Mouse (Mus musculus) forebrain, embryonic 14.5 days (tissue): ENCODE measurements around the gene Rapgef6. TPM values are rescaled to one million over a fixed set of nuclear protein-coding genes. Genes with fewer than 3 reads are reported as not detected.

ENCODE experiments used
- ATAC-seq: fragments of 200-750 bp; cut with Nextera tagmentation; 2 replicates; pipeline ENCODE4 v1.8.0; 2017; ENCODE audit warnings: mild to moderate bottlenecking, moderate library complexity
- DNase-seq: peaks from one replicate; pipeline ENCODE4 v3.0.0-alpha.2; 2015; ENCODE audit warnings: low spot score
- H3K27ac ChIP-seq: fragments of 300-500 bp; sonication (generic); 2 replicates; pipeline ENCODE4 v1.5.1; 2014; ENCODE audit warnings: low read depth, mild to moderate bottlenecking, control low read depth, low read length, moderate library complexity
- H3K27me3 ChIP-seq: fragments of 300-500 bp; sonication (generic); replicated peaks from 2 replicates; pipeline ENCODE4 v1.6.1; 2014; ENCODE audit warnings: low read length, control low read depth, mixed read lengths; ENCODE audit not compliant: control insufficient read depth, insufficient read depth
- H3K36me3 ChIP-seq: fragments of 300-500 bp; sonication (generic); 2 replicates; pipeline ENCODE4 v1.6.1; 2014; ENCODE audit warnings: low read length, control low read depth; ENCODE audit not compliant: control insufficient read depth, insufficient read depth
- H3K4me1 ChIP-seq: fragments of 300-500 bp; sonication (generic); 2 replicates; pipeline ENCODE4 v1.6.1; 2014; ENCODE audit warnings: antibody characterized with exemption, low read length, control low read depth; ENCODE audit not compliant: control insufficient read depth, insufficient read depth
- H3K4me2 ChIP-seq: fragments of 300-500 bp; sonication (generic); 2 replicates; pipeline ENCODE4 v1.6.1; 2014; ENCODE audit warnings: mild to moderate bottlenecking, control low read depth, low read length
- H3K4me3 ChIP-seq: fragments of 300-500 bp; sonication (generic); 2 replicates; pipeline ENCODE4 v1.5.1; 2014; ENCODE audit warnings: low read depth, low read length, control low read depth
- H3K9ac ChIP-seq: fragments of 300-500 bp; sonication (generic); 2 replicates; pipeline ENCODE4 v1.6.1; 2014; ENCODE audit warnings: mild to moderate bottlenecking, low read length, control low read depth, moderate library complexity
- H3K9me3 ChIP-seq: fragments of 300-500 bp; sonication (generic); replicated peaks from 2 replicates; pipeline ENCODE4 v1.6.1; 2016; ENCODE audit warnings: low read length, control low read depth, mixed read lengths; ENCODE audit not compliant: control insufficient read depth
- WGBS: fragments of 180-500 bp; shearing (Covaris S2); extraction: QIAGEN DNeasy Blood & Tissue Kit; methylation state at CpG from one replicate; pipeline ENCODE4 v1.1.7; 2014; 5-methylcytosine and 5-hydroxymethylcytosine counted together
- polyA plus RNA-seq: library from polyadenylated mRNA; unstranded; fragments of >200 nt; fragmentation: Nextera tagmentation; extraction: Ambion mirVana; gene quantifications from 2 replicates; pipeline ENCODE4 v1.2.1, GENCODE M21; 2014

The Rapgef6 gene
- polyA plus RNA-seq, 1 experiment from 2014 or later: 21.1 TPM

GRCm38 (mm10) chr11:54727327-54727901, 204.8 kb downstream of the Rapgef6 start:
- DNase-seq (no peak), ATAC-seq (no peak)
- Histone ChIP-seq H3K4me2 (no peak overlapping the region), H3K4me1 (no peaks in the 10 kb centered on the region), H3K9ac (no peak overlapping the region), H3K27ac (no peak overlapping the region), H3K4me3 (no peak overlapping the region), H3K27me3 (no peaks in the 10 kb centered on the region), H3K36me3 (peaks cover 38% of the 10 kb centered on the region), H3K9me3 (no peaks in the 10 kb centered on the region)
- WGBS: 84% methylated on average over 5 of the region's 5 CpGs

- Histone ChIP-seq H3K27ac (no peak overlapping the region), H3K4me1 (no peaks in the 10 kb centered on the region), H3K9ac (no peak overlapping the region), H3K9me3 (no peaks in the 10 kb centered on the region), H3K27me3 (no peaks in the 10 kb centered on the region), H3K36me3 (peaks cover 31% of the 10 kb centered on the region), H3K4me2 (no peak overlapping the region), H3K4me3 (no peak overlapping the region)
- no peak for ATAC-seq
- DNase-seq: no peak
- WGBS: 88% methylated on average over 2 of the region's 2 CpGs
Observed at GRCm38 (mm10) chr11:54728371-54728770, 205.7 kb downstream of the Rapgef6 start.

GRCm38 (mm10) chr11:54729311-54729710, 206.7 kb downstream of the Rapgef6 start:
- H3K27ac ChIP-seq: no peak overlapping the region
- no peak overlapping the region for H3K9ac ChIP-seq
- no peaks in the 10 kb centered on the region for H3K27me3 ChIP-seq
- H3K4me3 ChIP-seq: no peak overlapping the region
- DNase-seq (no peak), ATAC-seq (no peak)
- WGBS: 93% methylated on average over 3 of the region's 3 CpGs
- H3K4me1 ChIP-seq: no peaks in the 10 kb centered on the region
- no peaks in the 10 kb centered on the region for H3K9me3 ChIP-seq
- peaks cover 33% of the 10 kb centered on the region for H3K36me3 ChIP-seq
- no peak overlapping the region for H3K4me2 ChIP-seq

- no peak overlapping the region for H3K9ac ChIP-seq
- H3K36me3 ChIP-seq: peaks cover 43% of the 10 kb centered on the region
- H3K27me3 ChIP-seq: no peaks in the 10 kb centered on the region
- 87% methylated on average over 5 of the region's 5 CpGs for WGBS
- no peak overlapping the region for H3K27ac ChIP-seq
- H3K4me1 ChIP-seq: no peaks in the 10 kb centered on the region
- no peaks in the 10 kb centered on the region for H3K9me3 ChIP-seq
- ATAC-seq (no peak), DNase-seq (no peak)
- H3K4me2 ChIP-seq: no peak overlapping the region
- H3K4me3 ChIP-seq: no peak overlapping the region
Observed at GRCm38 (mm10) chr11:54730931-54731330, 208.3 kb downstream of the Rapgef6 start.

- Histone ChIP-seq H3K4me3 (no peak overlapping the region), H3K27ac (no peak overlapping the region), H3K9me3 (no peaks in the 10 kb centered on the region), H3K4me1 (no peaks in the 10 kb centered on the region), H3K36me3 (peaks cover 46% of the 10 kb centered on the region), H3K27me3 (no peaks in the 10 kb centered on the region), H3K9ac (no peak overlapping the region), H3K4me2 (no peak overlapping the region)
- ATAC-seq (no peak), DNase-seq (no peak)
- WGBS: 70% methylated on average over 7 of the region's 7 CpGs
Observed at GRCm38 (mm10) chr11:54731367-54731766, 208.7 kb downstream of the Rapgef6 start.

GRCm38 (mm10) chr11:54733546-54733945, 210.9 kb downstream of the Rapgef6 start:
- Histone ChIP-seq H3K9ac (no peak overlapping the region), H3K36me3 (peaks cover 47% of the 10 kb centered on the region), H3K4me1 (no peaks in the 10 kb centered on the region), H3K4me3 (no peak overlapping the region), H3K9me3 (no peaks in the 10 kb centered on the region), H3K27me3 (no peaks in the 10 kb centered on the region), H3K4me2 (no peak overlapping the region), H3K27ac (no peak overlapping the region)
- no peak for DNase-seq
- 80% methylated on average over 7 of the region's 7 CpGs for WGBS
- ATAC-seq: no peak

- no peak overlapping the region for H3K9ac ChIP-seq
- no peaks in the 10 kb centered on the region for H3K4me1 ChIP-seq
- H3K27ac ChIP-seq: no peak overlapping the region
- H3K36me3 ChIP-seq: peaks cover 59% of the 10 kb centered on the region
- H3K4me3 ChIP-seq: no peak overlapping the region
- no peaks in the 10 kb centered on the region for H3K9me3 ChIP-seq
- ATAC-seq (no peak), DNase-seq (no peak)
- WGBS: 86% methylated on average over 1 of the region's 1 CpGs
- H3K27me3 ChIP-seq: no peaks in the 10 kb centered on the region
- H3K4me2 ChIP-seq: no peak overlapping the region
Observed at GRCm38 (mm10) chr11:54735114-54735513, 212.5 kb downstream of the Rapgef6 start.

- no peak overlapping the region for H3K9ac ChIP-seq
- no peak for DNase-seq
- no peak for ATAC-seq
- no peak overlapping the region for H3K4me3 ChIP-seq
- no peaks in the 10 kb centered on the region for H3K27me3 ChIP-seq
- H3K27ac ChIP-seq: no peak overlapping the region
- no peak overlapping the region for H3K4me2 ChIP-seq
- H3K36me3 ChIP-seq: peaks cover 59% of the 10 kb centered on the region
- WGBS: 94% methylated on average over 5 of the region's 5 CpGs
- H3K9me3 ChIP-seq: no peaks in the 10 kb centered on the region
- H3K4me1 ChIP-seq: no peaks in the 10 kb centered on the region
Observed at GRCm38 (mm10) chr11:54736903-54737302, 214.3 kb downstream of the Rapgef6 start.

- Histone ChIP-seq H3K4me1 (no peaks in the 10 kb centered on the region), H3K27ac (no peak overlapping the region), H3K9me3 (no peaks in the 10 kb centered on the region), H3K27me3 (no peaks in the 10 kb centered on the region), H3K36me3 (peaks cover 52% of the 10 kb centered on the region), H3K9ac (no peak overlapping the region), H3K4me2 (no peak overlapping the region), H3K4me3 (no peak overlapping the region)
- ATAC-seq (no peak), DNase-seq (no peak)
- 94% methylated on average over 4 of the region's 4 CpGs for WGBS
Observed at GRCm38 (mm10) chr11:54739012-54739750, 216.5 kb downstream of the Rapgef6 start.
